Mouse (Mus musculus) liver, postnatal 0 days (tissue): Measurements from ENCODE around the gene Dnajc28.

Experiments
- CTCF ChIP-seq: sonication (generic); IDR thresholded peaks from 2 replicates; pipeline ENCODE4 v1.5.1; 2016; ENCODE audit warnings: antibody characterized with exemption, low read depth
- EP300 ChIP-seq: IDR thresholded peaks from 2 replicates; pipeline ENCODE4 v1.6.1; 2016; ENCODE audit warnings: antibody characterized with exemption, low read depth, mild to moderate bottlenecking

DNA sequence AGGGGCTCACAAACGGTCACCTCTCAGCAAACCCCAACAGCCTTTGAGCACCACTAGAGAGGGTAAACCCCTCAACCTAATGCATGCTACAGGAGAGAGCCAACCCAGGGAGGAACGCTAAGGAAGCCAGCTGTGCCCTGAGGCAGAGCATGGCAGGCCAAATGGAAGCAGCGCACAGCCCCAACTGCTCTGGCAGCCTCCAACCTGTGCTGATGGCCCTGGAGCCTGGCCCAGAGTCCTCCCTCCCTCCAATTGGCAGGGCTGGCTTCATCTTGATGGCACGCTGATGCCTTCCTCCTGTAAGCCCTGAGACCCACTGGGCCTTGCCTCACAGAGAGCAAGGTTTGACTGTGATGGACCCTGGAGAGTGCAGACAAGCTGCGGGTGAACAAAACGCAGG lies 23.8 kb downstream of the Dnajc28 start:
- TF ChIP-seq CTCF (no peak), EP300 (no peak)
